Mouse (Mus musculus): Measurements from ENCODE around the gene Serinc4.

DNA sequence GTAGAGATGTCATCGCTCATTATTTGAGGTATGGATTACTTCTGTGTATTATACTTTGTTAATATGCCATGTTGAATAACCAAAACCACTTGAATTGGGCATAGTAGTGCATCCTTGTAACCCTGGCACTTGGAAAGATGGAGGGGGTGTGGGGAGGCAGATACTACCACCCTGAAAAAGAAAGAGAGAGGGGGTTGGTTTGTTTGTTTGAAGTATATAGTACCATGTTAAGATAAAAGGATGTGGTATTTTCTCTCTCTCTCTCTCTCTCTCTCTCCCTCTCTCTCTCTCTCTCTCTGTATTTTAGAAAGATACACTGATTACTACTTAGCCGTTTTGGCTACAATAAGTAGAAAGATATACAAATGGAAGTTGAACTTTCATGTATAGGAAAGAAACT lies 30.7 kb downstream of the Serinc4 start:
- TF ChIP-seq CTCF (IDR thresholded peaks at IDR 0.05; ENCODE audit: control insufficient read depth, insufficient read depth, insufficient replicate concordance, low read depth, low read length), result no peak
- TF ChIP-seq POLR2A (IDR thresholded peaks at IDR 0.05; ENCODE audit: control insufficient read depth, low read depth, low read length), result no peak

All from testis, adult 2 months (tissue).